Mouse (Mus musculus) heart, postnatal 10 days (tissue): ENCODE measurements around the gene Add1. TPM values are rescaled to one million over a fixed set of nuclear protein-coding genes. Genes with fewer than 3 reads are reported as not detected.

Experiments
- DNase-seq, 2 experiments: peaks; one replicate each; pipeline ENCODE4 v3.0.0; 2021
- intact Hi-C: fragments of 180-260 bp; cut with DNase I; formaldehyde crosslinking; loops from one replicate; pipeline ENCODE4 v1.15.1; 2025
- total RNA-seq, 2 experiments: library from RNA; stranded (reverse); gene quantifications; 2 replicates each; pipeline ENCODE4 v1.2.3; 2021

Add1 gene
- total RNA-seq, 2 experiments from 2014 or later, result 187 to 196 TPM

- DNase-seq, result no peak
- intact Hi-C loops, result loop anchor here (5.0 kb wide), 1 partner anchor 45 kb away; no protein-coding TSS in a partner anchor
These were observed 19.2 kb downstream of the Add1 start for GRCm38 (mm10) chr5:34592666-34593065.

GRCm38 (mm10) chr5:34593202-34593727, 19.8 kb downstream of the Add1 start:
- DNase-seq, result no peak
- intact Hi-C loops, result loop anchor here (5.0 kb wide), 1 partner anchor 46 kb away; no protein-coding TSS in a partner anchor

GRCm38 (mm10) chr5:34604576-34604975, 31.1 kb downstream of the Add1 start:
- intact Hi-C loops, result no loop called here
- no peak for DNase-seq

GRCm38 (mm10) chr5:34607100-34607880, 33.8 kb downstream of the Add1 start:
- no peak for DNase-seq
- intact Hi-C loops, result no loop called here

- no peak for DNase-seq
- intact Hi-C loops, result no loop called here
These were observed 34.8 kb downstream of the Add1 start for GRCm38 (mm10) chr5:34608226-34608625.

- intact Hi-C loops, result no loop called here
- DNase-seq, result no peak
These were observed 36.5 kb downstream of the Add1 start for GRCm38 (mm10) chr5:34609966-34610365.

GRCm38 (mm10) chr5:34632996-34633395, 59.5 kb downstream of the Add1 start:
- intact Hi-C loops, result no loop called here
- DNase-seq, result no peak

- DNase-seq, result peak; percentile 35 to 40
- intact Hi-C loops, result no loop called here
These were observed 60.2 kb downstream of the Add1 start for GRCm38 (mm10) chr5:34633641-34634040.

GRCm38 (mm10) chr5:34634746-34635400, 61.4 kb downstream of the Add1 start:
- peak in 1 of 2 experiments; percentile 12 for DNase-seq
- intact Hi-C loops, result loop anchor here (5.0 kb wide), 1 partner anchor 88 kb away; no protein-coding TSS in a partner anchor

GRCm38 (mm10) chr5:34635665-34636192, 62.3 kb downstream of the Add1 start:
- intact Hi-C loops, result loop anchor here (2.0 to 5.0 kb wide), 2 partner anchors 88 to 117 kb away; no protein-coding TSS in a partner anchor
- peak in 1 of 2 experiments; percentile 44 for DNase-seq

- DNase-seq, result peak; percentile 86 to 89
- intact Hi-C loops, result loop anchor here (2.0 to 5.0 kb wide), 2 partner anchors 89 to 118 kb away; no protein-coding TSS in a partner anchor
These were observed 63.2 kb downstream of the Add1 start, which contains the start of gene Mfsd10 for GRCm38 (mm10) chr5:34636481-34637287. Mfsd10 (minus strand) TSS chr5:34637212.

- intact Hi-C loops, result loop anchor here (2.0 to 5.0 kb wide), 2 partner anchors 90 to 119 kb away; no protein-coding TSS in a partner anchor
- DNase-seq, result no peak
These were observed 64.2 kb downstream of the Add1 start for GRCm38 (mm10) chr5:34637591-34638156.

- intact Hi-C loops, result loop anchor here (10.0 kb wide), 1 partner anchor 207 kb away; no protein-coding TSS in a partner anchor
- no peak for DNase-seq
These were observed 68.5 kb downstream of the Add1 start for GRCm38 (mm10) chr5:34641991-34642390.

GRCm38 (mm10) chr5:34642932-34643331, 69.5 kb downstream of the Add1 start:
- intact Hi-C loops, result loop anchor here (10.0 kb wide), 1 partner anchor 208 kb away; no protein-coding TSS in a partner anchor
- DNase-seq, result peak; percentile 61 to 66

- peak; percentile 38 to 74 for DNase-seq
- intact Hi-C loops, result loop anchor here (10.0 kb wide), 1 partner anchor 213 kb away; no protein-coding TSS in a partner anchor
These were observed 74.1 kb downstream of the Add1 start for GRCm38 (mm10) chr5:34647581-34647980.

GRCm38 (mm10) chr5:34652961-34653360, 79.5 kb downstream of the Add1 start:
- no peak for DNase-seq
- intact Hi-C loops, result no loop called here

GRCm38 (mm10) chr5:34654881-34655280, 81.4 kb downstream of the Add1 start:
- no peak for DNase-seq
- intact Hi-C loops, result no loop called here

GRCm38 (mm10) chr5:34657556-34657955, 84.1 kb downstream of the Add1 start:
- DNase-seq, result no peak
- intact Hi-C loops, result no loop called here
